Mouse (Mus musculus) neutrophil, adult 83 days (primary cell): Measurements from ENCODE around the gene Olfr17. TPM values are rescaled to one million over a fixed set of nuclear protein-coding genes. Genes with fewer than 3 reads are reported as not detected.

Experiments
- total RNA-seq, 2 experiments: library from RNA; stranded (reverse); gene quantifications; one replicate each; pipeline ENCODE4 v1.2.4; 2023

The Olfr17 gene
- not detected for total RNA-seq

GRCm38 (mm10) chr7:107092920-107093319, at the start of gene Olfr17:
Olfr17 (plus strand) TSS chr7:107093220.

GRCm38 (mm10) chr7:107070681-107071080, 22.3 kb upstream of the Olfr17 start, which contains the start of gene Olfr714:
Olfr714 (plus strand) TSS chr7:107070981.

GRCm38 (mm10) chr7:107110269-107110668, 17.2 kb downstream of the Olfr17 start, which contains the start of gene Olfr715b:
Olfr715b (minus strand) TSS chr7:107110369.

GRCm38 (mm10) chr7:107130983-107131382, 38.0 kb downstream of the Olfr17 start, which contains the start of gene Olfr715:
Olfr715 (minus strand) TSS chr7:107131083.

GRCm38 (mm10) chr7:107138027-107138426, 45.0 kb downstream of the Olfr17 start, which contains the start of gene Olfr716:
Olfr716 (plus strand) TSS chr7:107138327.

Other genes starting within 250 kb of the Olfr17 start
- gene Olfr703, start 249.9 kb upstream of the Olfr17 start, total RNA-seq = not detected
- gene Olfr704, start 230.0 kb upstream of the Olfr17 start, total RNA-seq = not detected
- gene Olfr705, start 216.3 kb upstream of the Olfr17 start, total RNA-seq = not detected
- not detected for gene Olfr706, start 205.1 kb upstream of the Olfr17 start, total RNA-seq
- not detected for gene Olfr707, start 192.0 kb upstream of the Olfr17 start, total RNA-seq
- not detected for gene Olfr1532-ps1, start 185.2 kb upstream of the Olfr17 start, total RNA-seq
- under 1 TPM; 0.09 to 0.15 TPM for gene Olfr709-ps1, start 161.0 kb upstream of the Olfr17 start, total RNA-seq
- gene Olfr710, start 144.9 kb upstream of the Olfr17 start, total RNA-seq = not detected
- gene Olfr6, start 129.3 kb upstream of the Olfr17 start, total RNA-seq = not detected
- gene Olfr711, start 117.8 kb upstream of the Olfr17 start, total RNA-seq = not detected
- gene Olfr2, start 87.1 kb upstream of the Olfr17 start, total RNA-seq = not detected
- not detected for gene Olfr713, start 62.0 kb upstream of the Olfr17 start, total RNA-seq
- not detected for gene Olfr714, start 22.2 kb upstream of the Olfr17 start, total RNA-seq
- gene Olfr715b, start 17.1 kb downstream of the Olfr17 start, total RNA-seq = not detected
- gene Olfr715, start 37.9 kb downstream of the Olfr17 start, total RNA-seq = not detected
- gene Olfr716, start 45.1 kb downstream of the Olfr17 start, total RNA-seq = not detected
- not detected for gene Nlrp14, start 73.8 kb downstream of the Olfr17 start, total RNA-seq
- gene Rbmxl2, start 116.2 kb downstream of the Olfr17 start, total RNA-seq = not detected